Mouse (Mus musculus) stomach, postnatal 0 days (tissue): ENCODE data around the gene Rbm38.

ENCODE experiments used
- CTCF ChIP-seq: IDR thresholded peaks from 2 replicates; pipeline ENCODE4 v1.5.1; 2016; ENCODE audit warnings: antibody characterized with exemption, low read depth, mild to moderate bottlenecking, moderate library complexity
- EP300 ChIP-seq: optimal IDR thresholded peaks from 2 replicates; pipeline ENCODE3; 2016; ENCODE audit warnings: antibody characterized with exemption

DNA sequence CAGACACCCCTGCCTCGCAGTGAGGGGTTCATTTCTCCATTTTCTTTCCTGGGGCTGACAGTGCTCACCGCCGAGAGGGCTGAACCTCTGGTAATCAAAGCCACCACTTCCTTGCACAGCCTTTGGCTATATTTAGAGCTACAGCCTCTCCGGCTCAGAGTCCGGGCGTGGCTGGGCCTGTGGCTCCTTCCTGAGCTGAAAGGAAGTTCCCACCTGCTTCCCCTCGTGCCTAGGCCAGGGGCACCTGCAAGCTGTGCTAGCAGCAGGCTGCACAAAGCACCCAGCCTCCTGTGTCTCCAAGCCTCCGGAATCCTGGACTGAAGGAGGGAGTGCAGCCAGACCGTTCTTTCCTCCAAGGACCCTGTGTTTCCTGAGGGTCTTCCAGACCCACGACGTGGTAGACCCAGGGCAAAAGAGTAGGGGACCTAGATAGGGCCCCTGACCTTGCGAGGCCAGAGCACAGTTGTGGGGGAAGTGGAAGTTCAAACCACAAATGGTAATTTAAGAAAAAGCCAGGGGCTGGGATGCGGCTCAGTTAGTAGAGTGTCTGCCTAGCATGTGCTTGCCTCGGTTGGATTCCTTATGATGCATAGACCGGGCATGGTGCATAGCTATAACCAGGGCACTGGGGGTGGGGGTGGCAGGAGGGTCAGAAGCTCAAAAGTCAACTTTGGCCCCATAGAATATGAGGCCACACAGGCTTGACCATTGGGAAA, 26.4 kb downstream of the Rbm38 start:
- TF ChIP-seq EP300 (no peak), CTCF (no peak)
